In genomic region chr6:85911587-85911986, GRCm38 (mm10) we compare ENCODE assay signal across 8 mouse cellular contexts. TPM values are rescaled to one million over a fixed set of nuclear protein-coding genes. Genes with fewer than 3 reads are reported as not detected.
DNase-seq lines count a peak whose midpoint lies in the region; ATAC-seq and TF ChIP-seq lines count a peak whose summit lies in the region.

Gene Tprkb, plus strand, starts transcription at chr6:85911865.

- WGBS in kidney, embryonic 14.5 days, result 84% methylated on average over 3 of the region's 3 CpGs
- 58% methylated on average over 3 of the region's 3 CpGs for WGBS in liver, embryonic 16.5 days (ENCODE audit: insufficient replicate concordance)

- no peak within 1 kb of the TSS for H3K4me2 ChIP-seq in kidney, embryonic 14.5 days (replicated peaks; ENCODE audit: low read depth, low read length)
- H3K4me2 ChIP-seq in liver, embryonic 16.5 days (ENCODE audit: low read depth, low read length), result no peak within 1 kb of the TSS

- H3K9me3 ChIP-seq in kidney, embryonic 14.5 days (ENCODE audit: control insufficient read depth, low read length), result no peaks in the 10 kb centered on the region
- H3K9me3 ChIP-seq in liver, embryonic 16.5 days (replicated peaks; ENCODE audit: control insufficient read depth, low read length), result no peaks in the 10 kb centered on the region

- H3K9ac ChIP-seq in kidney, embryonic 14.5 days (ENCODE audit: low read depth, low read length), result no peak within 1 kb of the TSS
- no peak within 1 kb of the TSS for H3K9ac ChIP-seq in liver, embryonic 16.5 days (ENCODE audit: low read depth, low read length)

- H3K27ac ChIP-seq in kidney, embryonic 14.5 days (ENCODE audit: low read depth, low read length), result no peak within 1 kb of the TSS
- no peak within 1 kb of the TSS for H3K27ac ChIP-seq in liver, embryonic 16.5 days (ENCODE audit: low read length)

- no peak for DNase-seq in heart, adult 18-20 months
- DNase-seq in heart, adult 11 months, result no peak
- no peak for DNase-seq in brain, embryonic 14.5 days (ENCODE audit: low read depth)
- no peak for DNase-seq in retina, postnatal 1 day
- DNase-seq in testis, postnatal 14 days (ENCODE audit: low spot score), result no peak

- no peak for TF ChIP-seq CTCF in brain, embryonic 14.5 days (IDR thresholded peaks at IDR 0.05; ENCODE audit: borderline replicate concordance, extremely low read depth, insufficient read depth, insufficient read length)

- H3K27me3 ChIP-seq in kidney, embryonic 14.5 days (ENCODE audit: control insufficient read depth, insufficient read depth, low read length), result no peaks in the 10 kb centered on the region
- H3K27me3 ChIP-seq in liver, embryonic 16.5 days (ENCODE audit: control insufficient read depth, insufficient read depth, low read depth, low read length), result no peaks in the 10 kb centered on the region

- 0 out of 2 replicates have a peak, but pooled peaks cover 7% of the 10 kb centered on the region for H3K4me1 ChIP-seq in kidney, embryonic 14.5 days (ENCODE audit: control insufficient read depth, insufficient read depth, low read length)
- H3K4me1 ChIP-seq in liver, embryonic 16.5 days (ENCODE audit: control insufficient read depth, low read depth, low read length), result peaks cover 20% of the 10 kb centered on the region

- H3K36me3 ChIP-seq in kidney, embryonic 14.5 days (ENCODE audit: control insufficient read depth, insufficient read depth, low read length), result no peaks in the 10 kb centered on the region
- no peaks in the 10 kb centered on the region for H3K36me3 ChIP-seq in liver, embryonic 16.5 days (ENCODE audit: control insufficient read depth, insufficient read depth)

- no peak for TF ChIP-seq POLR2A in brain, embryonic 14.5 days (IDR thresholded peaks at IDR 0.05; ENCODE audit: borderline replicate concordance, extremely low read depth, insufficient read depth, insufficient read length, poor library complexity, severe bottlenecking)

- no peak within 1 kb of the TSS for H3K4me3 ChIP-seq in kidney, embryonic 14.5 days (ENCODE audit: low read length)
- H3K4me3 ChIP-seq in liver, embryonic 16.5 days (ENCODE audit: low read depth, low read length), result no peak within 1 kb of the TSS

- 0 out of 2 replicates have a peak, but pooled peaks have one; percentile 21 for ATAC-seq in granulocyte monocyte progenitor cell, adult 5-6 weeks (replicated peaks; ENCODE audit: poor library complexity, severe bottlenecking)
- no peak for ATAC-seq in kidney, embryonic 14.5 days (ENCODE audit: low FRiP score, low TSS enrichment)
- ATAC-seq in liver, embryonic 16.5 days (ENCODE audit: low read depth), result no peak

RNA-seq across cellular contexts. Expression of gene Tprkb, which starts in this region (rescaled TPM):
- 10 to 100 TPM; 13.3 to 13.5 TPM for total RNA-seq in heart, adult 18-20 months (2021)
- polyA plus RNA-seq in brain, embryonic 14.5 days (2012; rRNA removed), result 35.5 and 40.7 TPM in 2 replicates
- total RNA-seq in granulocyte monocyte progenitor cell, adult 5-6 weeks (2014; fragmentation: Nextera tagmentation), result 26.0 and 30.1 TPM in 2 replicates
- 17.3 and 40.0 TPM in 2 replicates for total RNA-seq in granulocyte monocyte progenitor cell, adult 5-6 weeks (2017)
- 34.2 and 39.9 TPM in 2 replicates for polyA plus RNA-seq in kidney, embryonic 14.5 days (2014; fragmentation: Nextera tagmentation; extraction: Ambion mirVana)
- polyA plus RNA-seq in liver, embryonic 16.5 days (2015; fragmentation: Nextera tagmentation; extraction: Ambion mirVana), result 17.2 and 19.1 TPM in 2 replicates
